Mouse (Mus musculus): ENCODE results near the gene B4galt3.

The B4galt3 gene

GRCm38 (mm10) chr1:171269848-171270572 lies at the start of gene B4galt3:
TSS of gene B4galt3 (plus strand) at chr1:171270328.
- peak; percentile 90 for DNase-seq (ENCODE audit: low spot score)

DNA sequence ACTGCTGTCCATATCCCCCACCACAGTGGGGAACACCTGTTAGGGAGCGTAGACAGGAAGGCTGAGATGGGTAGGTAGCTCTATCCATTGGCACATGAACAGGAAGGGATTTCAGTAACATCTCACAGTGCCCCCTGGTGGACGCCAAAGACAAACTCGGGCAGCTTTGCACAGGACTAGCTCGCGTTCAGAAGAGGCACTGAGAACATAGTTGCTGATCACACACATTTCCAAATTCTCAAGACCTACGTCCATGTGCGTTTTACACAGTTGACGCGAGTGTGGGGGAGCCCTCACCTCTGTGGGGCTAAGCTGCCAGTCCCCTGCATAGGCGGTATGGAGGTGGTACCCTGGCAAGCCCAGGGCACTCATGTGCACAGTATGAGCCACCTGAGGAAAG lies 49.3 kb upstream of the B4galt3 start:
- DNase-seq (ENCODE audit: low spot score) = peak; percentile 90

DNA sequence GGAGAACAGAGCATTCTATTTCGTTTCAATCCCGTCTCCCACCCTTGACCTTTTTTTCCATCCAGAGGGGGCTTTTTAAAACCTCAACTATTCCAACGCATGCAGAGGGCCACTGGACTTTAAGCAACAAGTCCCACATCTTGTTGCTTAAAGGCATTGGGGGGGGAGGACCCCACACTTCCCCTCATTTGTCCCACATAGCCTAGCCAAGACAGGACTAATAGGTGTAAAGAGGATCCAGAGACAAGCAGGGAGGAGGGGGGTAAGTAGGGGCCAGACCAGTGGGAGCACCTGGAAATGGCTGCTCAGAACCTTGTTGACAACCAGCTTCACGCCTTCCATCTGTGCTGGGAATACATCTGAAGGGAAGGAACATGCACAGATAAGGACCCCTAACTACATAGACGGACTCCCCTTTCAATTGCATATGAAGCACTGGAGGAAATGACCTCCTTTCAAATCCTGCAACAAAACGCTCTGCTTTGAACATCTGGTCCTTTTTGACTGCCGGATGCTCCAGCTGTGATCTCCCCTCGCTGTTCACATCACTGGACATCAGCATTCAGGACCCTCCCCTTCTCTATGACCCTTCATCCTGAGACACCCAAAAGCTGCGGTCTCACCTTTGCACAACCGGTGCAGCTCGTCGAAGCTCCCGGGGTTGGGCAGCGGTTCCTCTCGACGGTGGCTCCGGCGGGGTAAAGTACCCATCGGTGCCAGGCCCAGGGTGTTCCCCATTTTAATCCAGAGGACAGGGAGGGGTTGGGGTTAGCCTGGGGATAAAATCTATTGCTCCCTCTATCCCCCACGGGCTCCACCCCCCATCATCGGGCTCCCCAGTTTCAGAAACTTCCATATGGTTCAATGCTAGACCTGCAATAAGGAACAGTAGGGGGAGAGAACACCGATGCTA lies 48.6 kb upstream of the B4galt3 start:
- DNase-seq (ENCODE audit: low spot score) = peak; percentile 26

- peak; percentile 99 for DNase-seq (ENCODE audit: low spot score)
These were observed 47.6 kb upstream of the B4galt3 start, which contains the start of gene Tomm40l for GRCm38 (mm10) chr1:171222238-171223155. TSS of gene Tomm40l (minus strand) at chr1:171222514.

DNA sequence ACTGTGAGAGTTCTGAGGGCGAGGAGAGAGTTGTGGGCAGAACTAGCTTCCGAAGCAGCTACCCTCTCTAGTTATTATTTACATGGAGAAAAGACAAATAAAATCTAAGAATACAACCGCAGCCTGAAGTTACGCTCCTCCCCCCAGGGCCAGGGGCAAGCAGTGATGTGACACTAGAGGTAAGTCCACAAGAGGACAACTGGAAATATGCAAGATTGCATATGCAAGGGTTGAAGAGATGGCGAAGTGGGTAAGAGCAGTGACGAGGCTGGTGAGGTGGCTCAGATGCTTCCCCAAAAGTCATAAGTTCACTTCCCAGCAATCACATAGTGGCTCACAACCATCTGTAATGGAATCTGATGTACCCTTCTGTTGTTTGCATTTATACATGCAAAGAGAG lies 47.0 kb upstream of the B4galt3 start:
- peak; percentile 35 for DNase-seq (ENCODE audit: low spot score)

GRCm38 (mm10) chr1:171223796-171224195 lies 46.3 kb upstream of the B4galt3 start:
- no peak for DNase-seq (ENCODE audit: low spot score)

DNA sequence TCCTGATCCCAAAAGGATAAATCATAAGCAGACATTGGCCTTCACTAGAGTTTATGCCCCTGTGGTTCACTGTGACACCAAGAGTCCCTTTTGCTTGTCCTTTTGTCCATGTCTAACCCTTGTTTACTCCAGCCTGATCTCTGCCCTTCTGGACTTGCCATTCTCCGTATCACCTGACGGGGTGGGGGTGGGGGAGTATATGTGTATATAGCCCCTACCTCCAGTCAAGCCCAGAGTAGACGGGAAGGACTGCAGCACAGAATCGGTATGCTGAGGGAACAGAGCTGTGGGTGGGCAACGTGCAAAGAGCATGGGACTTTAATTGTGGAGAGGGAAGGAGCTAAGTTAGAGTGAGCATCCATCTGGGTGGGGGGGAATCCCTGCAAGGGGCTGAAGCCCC lies 45.3 kb upstream of the B4galt3 start, which contains the start of gene Apoa2:
Gene Apoa2 (plus strand): TSS at position 198 of the 400 bp plus-strand sequence.
- no peak for DNase-seq (ENCODE audit: low spot score)

- no peak for DNase-seq (ENCODE audit: low spot score)
These were observed 43.3 kb upstream of the B4galt3 start for GRCm38 (mm10) chr1:171226780-171227179.

DNA sequence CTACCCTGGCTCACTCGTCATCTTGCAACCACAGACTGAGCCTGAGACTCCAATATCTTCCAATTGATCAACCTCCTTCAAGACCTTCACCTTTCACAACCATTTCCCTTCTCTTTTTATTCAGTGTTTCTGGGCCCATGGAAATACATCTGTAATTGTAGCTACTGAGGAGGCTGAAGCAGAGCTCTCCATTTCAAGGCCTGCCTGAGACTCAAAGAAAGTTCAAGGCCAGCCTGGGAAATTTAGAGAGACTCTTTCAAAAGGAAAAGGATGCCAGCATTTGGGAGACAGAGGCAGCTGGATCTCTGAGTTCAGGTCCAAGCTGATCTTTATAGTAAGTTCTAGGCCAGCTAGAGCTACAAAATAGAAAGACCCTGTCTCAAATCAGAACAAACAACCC lies 42.2 kb upstream of the B4galt3 start:
- DNase-seq (ENCODE audit: low spot score) = no peak

DNA sequence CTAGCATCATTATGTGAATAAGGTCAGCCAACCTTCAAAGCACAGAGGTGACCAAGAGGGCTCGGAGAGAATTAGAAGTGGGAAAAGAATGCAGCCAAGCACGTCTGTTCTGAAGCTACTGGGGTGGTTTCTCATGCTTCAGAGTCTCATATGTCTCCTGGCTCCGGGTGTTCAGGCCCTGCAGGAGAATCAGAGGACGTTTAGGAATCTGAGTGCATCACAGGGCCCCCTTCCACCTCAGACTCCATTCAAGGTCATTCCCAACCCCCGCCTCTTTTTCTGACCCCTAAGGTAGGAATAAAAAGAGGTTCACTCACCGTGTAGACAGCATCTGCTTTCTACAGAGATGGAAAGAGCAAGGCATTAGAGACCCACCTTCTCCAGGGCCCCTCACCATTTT lies 40.4 kb upstream of the B4galt3 start:
- DNase-seq (ENCODE audit: low spot score) = no peak

GRCm38 (mm10) chr1:171230215-171230614 lies 39.9 kb upstream of the B4galt3 start:
- no peak for DNase-seq (ENCODE audit: low spot score)

- DNase-seq (ENCODE audit: low spot score) = no peak
These were observed 38.3 kb upstream of the B4galt3 start for GRCm38 (mm10) chr1:171231844-171232243.

DNA sequence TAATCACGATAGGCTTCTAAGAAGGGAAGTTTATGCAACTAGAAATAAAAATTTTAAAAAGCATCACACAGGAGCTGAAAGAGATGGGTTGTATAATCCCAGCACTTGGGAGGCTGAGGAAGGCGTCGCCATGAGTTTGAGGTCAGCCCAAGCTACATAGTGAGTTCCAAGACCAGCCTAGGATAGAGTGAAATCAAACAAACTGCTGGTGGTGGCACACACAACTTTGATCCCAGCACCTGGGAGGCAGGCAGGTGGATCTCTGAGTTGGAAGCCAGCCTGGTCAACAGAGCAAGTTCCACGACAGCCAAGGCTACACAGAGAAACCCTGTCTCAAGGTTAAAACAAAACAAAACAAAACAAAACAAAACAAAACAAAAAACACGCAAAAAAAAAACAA lies 37.8 kb upstream of the B4galt3 start:
- no peak for DNase-seq (ENCODE audit: low spot score)

GRCm38 (mm10) chr1:171232800-171233730 lies 37.1 kb upstream of the B4galt3 start:
- no peak for DNase-seq (ENCODE audit: low spot score)

- DNase-seq (ENCODE audit: low spot score) = no peak
These were observed 36.0 kb upstream of the B4galt3 start, which contains the start of gene Fcer1g for GRCm38 (mm10) chr1:171234126-171234525. TSS of gene Fcer1g (minus strand) at chr1:171234365.

DNA sequence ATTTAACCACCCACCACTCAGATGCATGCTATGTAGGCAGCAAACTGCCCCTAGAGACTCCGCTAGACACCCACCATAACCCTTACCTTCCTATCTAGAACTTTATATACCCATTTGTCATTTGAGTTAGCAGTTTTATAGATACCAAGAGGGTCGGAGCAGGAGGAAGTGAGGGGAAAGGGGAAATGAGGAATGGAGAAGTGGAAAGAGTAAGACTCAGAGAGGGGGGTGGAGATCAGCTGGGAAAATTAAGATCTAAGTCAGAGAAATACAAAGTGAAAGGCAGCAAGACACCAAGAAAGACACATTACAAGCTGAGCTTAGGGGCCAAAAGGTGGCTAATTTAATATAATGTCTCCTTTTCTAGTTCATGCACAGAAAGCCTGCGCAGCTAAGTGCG lies 35.6 kb upstream of the B4galt3 start:
- no peak for DNase-seq (ENCODE audit: low spot score)

- DNase-seq (ENCODE audit: low spot score) = no peak
These were observed 34.3 kb upstream of the B4galt3 start for GRCm38 (mm10) chr1:171235791-171236190.

DNA sequence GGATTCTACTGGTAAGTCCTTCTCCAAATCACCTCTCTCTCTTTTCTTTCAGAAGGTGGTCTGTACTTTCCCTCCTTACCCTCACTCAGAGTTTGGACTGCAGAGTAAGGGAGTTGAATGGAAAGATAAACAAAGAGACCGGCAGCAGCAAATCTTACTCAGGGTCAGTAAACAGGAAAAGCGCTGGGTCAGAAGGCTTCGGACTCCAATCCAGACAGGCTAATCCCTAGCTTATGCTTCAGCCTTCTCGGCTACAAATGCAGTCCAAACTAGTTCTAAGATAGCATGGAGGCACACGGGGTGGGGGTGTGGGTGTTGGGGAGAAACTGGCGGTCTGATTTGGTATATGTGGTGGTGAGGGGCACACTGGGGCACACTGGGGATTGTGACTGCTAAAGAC lies 32.7 kb upstream of the B4galt3 start:
- no peak for DNase-seq (ENCODE audit: low spot score)

GRCm38 (mm10) chr1:171238463-171238862 lies 31.7 kb upstream of the B4galt3 start:
- DNase-seq (ENCODE audit: low spot score) = peak; percentile 59

GRCm38 (mm10) chr1:171239992-171240744 lies 30.0 kb upstream of the B4galt3 start:
- DNase-seq (ENCODE audit: low spot score) = no peak

All from MN1 (cell line).